8 mouse cellular contexts compared by ENCODE assay signal in genomic region chr6:66535028-66535862, GRCm38 (mm10). TPM values are rescaled to one million over a fixed set of nuclear protein-coding genes. Genes with fewer than 3 reads are reported as not detected.
A peak's percentile ranks its signal among the peaks of the same experiment; 100 is the strongest.
DNase-seq lines count a peak whose midpoint lies in the region; ATAC-seq lines count a peak whose summit lies in the region.

TSS of gene Mad2l1 (plus strand) at chr6:66535390.

- peak within 1 kb of the TSS; percentile 60 for H3K4me3 ChIP-seq in hindbrain, embryonic 11.5 days (ENCODE audit: low read depth, low read length)

- no peaks in the 10 kb centered on the region for H3K36me3 ChIP-seq in hindbrain, embryonic 11.5 days (ENCODE audit: control insufficient read depth, insufficient read depth, low read length)

- peak within 1 kb of the TSS; percentile 47 for H3K27ac ChIP-seq in hindbrain, embryonic 11.5 days (ENCODE audit: low read depth, low read length)

- H3K9me3 ChIP-seq in hindbrain, embryonic 11.5 days (ENCODE audit: control insufficient read depth, low read length) = no peaks in the 10 kb centered on the region

- 0 out of 2 replicates have a peak, but pooled peaks cover 2% of the 10 kb centered on the region for H3K4me1 ChIP-seq in hindbrain, embryonic 11.5 days (replicated peaks; ENCODE audit: control insufficient read depth, insufficient read depth, low read length)

- H3K27me3 ChIP-seq in hindbrain, embryonic 11.5 days (ENCODE audit: control insufficient read depth, insufficient read depth, low read length) = no peaks in the 10 kb centered on the region

- H3K4me2 ChIP-seq in hindbrain, embryonic 11.5 days (replicated peaks; ENCODE audit: low read depth, low read length) = peak within 1 kb of the TSS; percentile 54

- peak within 1 kb of the TSS; percentile 62 for H3K9ac ChIP-seq in hindbrain, embryonic 11.5 days (ENCODE audit: low read depth, low read length)

- peak; percentile 98 for DNase-seq in Muller cell, postnatal 12 days (ENCODE audit: inconsistent ontology term)
- DNase-seq in cerebellum, adult 9-11 months = peak; percentile 98
- peak; percentile 97 to 98 for DNase-seq in frontal cortex, adult 2 months (ENCODE audit: extremely low spot score in 1 of 2, low spot score in 1 of 2)
- DNase-seq in hindbrain, embryonic 11.5 days (ENCODE audit: low spot score) = peak; percentile 99
- peak; percentile 91 to 94 for DNase-seq in layer of hippocampus, postnatal 10 days (ENCODE audit: low spot score in 2 of 2)
- peak; percentile 100 for DNase-seq in lung, postnatal 10 days
- peak; percentile 95 for DNase-seq in ovary, postnatal 36 days (ENCODE audit: low spot score)
- DNase-seq in thymus, postnatal 25 days = peak; percentile 97

- ATAC-seq in hindbrain, embryonic 11.5 days (ENCODE audit: low FRiP score) = peak; percentile 99

- WGBS in hindbrain, embryonic 11.5 days = under 1% methylated on average over 57 of the region's 57 CpGs

RNA-seq across cellular contexts. Expression of gene Mad2l1, which starts in this region (rescaled TPM):
- polyA plus RNA-seq in frontal cortex, adult 2 months (2012; rRNA removed) = 9.5 TPM in 2 replicates
- 99.1 and 121 TPM in 2 replicates for polyA plus RNA-seq in hindbrain, embryonic 11.5 days (2014; fragmentation: Nextera tagmentation; extraction: Ambion mirVana)
- 1 to 10 TPM; 9.3 to 9.7 TPM for total RNA-seq in layer of hippocampus, postnatal 10 days (2021)

Comparison
In these comparisons a context has a peak if more than half of its experiments do, and no peak if none do; other contexts are left out.
1. Peak in every context shown above with its lines: DNase-seq, ATAC-seq, H3K4me3 ChIP-seq and H3K27ac ChIP-seq.